Mouse (Mus musculus): ENCODE data around the gene Cd164l2. TPM values are rescaled to one million over a fixed set of nuclear protein-coding genes. Genes with fewer than 3 reads are reported as not detected.

The Cd164l2 gene
- polyA plus RNA-seq, 1 experiment from 2014 or later, result 2.0 TPM

GRCm38 (mm10) chr4:133186856-133187255 is 25.1 kb upstream of the Cd164l2 start:
- peaks cover 16% of the 10 kb centered on the region for H3K36me3 ChIP-seq (ENCODE audit: control insufficient read depth, insufficient read depth, low read length)
- H3K4me2 ChIP-seq (ENCODE audit: low read depth, low read length), result no peak overlapping the region
- no peak overlapping the region for H3K4me3 ChIP-seq (ENCODE audit: low read depth, low read length)
- H3K4me1 ChIP-seq (ENCODE audit: control insufficient read depth, insufficient read depth, low read length), result no peaks in the 10 kb centered on the region
- no peak overlapping the region for H3K27ac ChIP-seq (ENCODE audit: low read depth, low read length)
- no peak overlapping the region for H3K9ac ChIP-seq (replicated peaks; ENCODE audit: low read depth, low read length)
- WGBS, result 92% methylated on average over 5 of the region's 5 CpGs
- no peaks in the 10 kb centered on the region for H3K27me3 ChIP-seq (ENCODE audit: control insufficient read depth, insufficient read depth, low read length)
- no peak for ATAC-seq (ENCODE audit: low read depth)
- H3K9me3 ChIP-seq (ENCODE audit: control insufficient read depth, low read length), result no peaks in the 10 kb centered on the region

GRCm38 (mm10) chr4:133189396-133189795 is 22.5 kb upstream of the Cd164l2 start:
- no peak overlapping the region for H3K4me3 ChIP-seq (ENCODE audit: low read depth, low read length)
- H3K9me3 ChIP-seq (ENCODE audit: control insufficient read depth, low read length), result no peaks in the 10 kb centered on the region
- H3K9ac ChIP-seq (replicated peaks; ENCODE audit: low read depth, low read length), result no peak overlapping the region
- 81% methylated on average over 10 of the region's 10 CpGs for WGBS
- H3K27ac ChIP-seq (ENCODE audit: low read depth, low read length), result no peak overlapping the region
- H3K36me3 ChIP-seq (ENCODE audit: control insufficient read depth, insufficient read depth, low read length), result peaks cover 24% of the 10 kb centered on the region
- ATAC-seq (ENCODE audit: low read depth), result no peak
- H3K4me2 ChIP-seq (ENCODE audit: low read depth, low read length), result no peak overlapping the region
- H3K27me3 ChIP-seq (ENCODE audit: control insufficient read depth, insufficient read depth, low read length), result no peaks in the 10 kb centered on the region
- no peaks in the 10 kb centered on the region for H3K4me1 ChIP-seq (ENCODE audit: control insufficient read depth, insufficient read depth, low read length)

- 88% methylated on average over 10 of the region's 11 CpGs for WGBS
- Histone ChIP-seq H3K36me3 (ENCODE audit: control insufficient read depth, insufficient read depth, low read length) (peaks cover 23% of the 10 kb centered on the region), H3K9me3 (ENCODE audit: control insufficient read depth, low read length) (no peaks in the 10 kb centered on the region), H3K27ac (ENCODE audit: low read depth, low read length) (no peak overlapping the region), H3K4me1 (ENCODE audit: control insufficient read depth, insufficient read depth, low read length) (peaks cover 29% of the 10 kb centered on the region), H3K9ac (replicated peaks; ENCODE audit: low read depth, low read length) (no peak overlapping the region), H3K4me3 (ENCODE audit: low read depth, low read length) (no peak overlapping the region), H3K4me2 (ENCODE audit: low read depth, low read length) (no peak overlapping the region), H3K27me3 (ENCODE audit: control insufficient read depth, insufficient read depth, low read length) (no peaks in the 10 kb centered on the region)
- no peak for ATAC-seq (ENCODE audit: low read depth)
Observed at GRCm38 (mm10) chr4:133194482-133194881, 17.4 kb upstream of the Cd164l2 start.

GRCm38 (mm10) chr4:133195014-133195413 is 16.9 kb upstream of the Cd164l2 start:
- no peak overlapping the region for H3K4me3 ChIP-seq (ENCODE audit: low read depth, low read length)
- no peak overlapping the region for H3K9ac ChIP-seq (replicated peaks; ENCODE audit: low read depth, low read length)
- H3K4me2 ChIP-seq (ENCODE audit: low read depth, low read length), result no peak overlapping the region
- no peaks in the 10 kb centered on the region for H3K27me3 ChIP-seq (ENCODE audit: control insufficient read depth, insufficient read depth, low read length)
- 88% methylated on average over 4 of the region's 4 CpGs for WGBS
- no peak for ATAC-seq (ENCODE audit: low read depth)
- peaks cover 32% of the 10 kb centered on the region for H3K4me1 ChIP-seq (ENCODE audit: control insufficient read depth, insufficient read depth, low read length)
- H3K27ac ChIP-seq (ENCODE audit: low read depth, low read length), result no peak overlapping the region
- H3K9me3 ChIP-seq (ENCODE audit: control insufficient read depth, low read length), result no peaks in the 10 kb centered on the region
- peaks cover 18% of the 10 kb centered on the region for H3K36me3 ChIP-seq (ENCODE audit: control insufficient read depth, insufficient read depth, low read length)

- Histone ChIP-seq H3K4me2 (ENCODE audit: low read depth, low read length) (no peak overlapping the region), H3K9me3 (ENCODE audit: control insufficient read depth, low read length) (no peaks in the 10 kb centered on the region), H3K27me3 (ENCODE audit: control insufficient read depth, insufficient read depth, low read length) (no peaks in the 10 kb centered on the region), H3K9ac (replicated peaks; ENCODE audit: low read depth, low read length) (no peak overlapping the region), H3K4me3 (ENCODE audit: low read depth, low read length) (no peak overlapping the region), H3K27ac (ENCODE audit: low read depth, low read length) (no peak overlapping the region), H3K36me3 (ENCODE audit: control insufficient read depth, insufficient read depth, low read length) (peaks cover 11% of the 10 kb centered on the region), H3K4me1 (ENCODE audit: control insufficient read depth, insufficient read depth, low read length) (peaks cover 42% of the 10 kb centered on the region)
- ATAC-seq (ENCODE audit: low read depth), result no peak
- WGBS, result 82% methylated on average over 2 of the region's 2 CpGs
Observed at GRCm38 (mm10) chr4:133196136-133196535, 15.8 kb upstream of the Cd164l2 start.

- Histone ChIP-seq H3K9ac (replicated peaks; ENCODE audit: low read depth, low read length) (peak overlapping the region; percentile 42; the same call in 1 of the 2 replicates), H3K4me1 (ENCODE audit: control insufficient read depth, insufficient read depth, low read length) (peaks cover 42% of the 10 kb centered on the region)
- ATAC-seq (ENCODE audit: low read depth), result peak; percentile 25; the same call in 1 of the 2 replicates
Observed at GRCm38 (mm10) chr4:133196852-133197251, 15.1 kb upstream of the Cd164l2 start.

GRCm38 (mm10) chr4:133197355-133197754 is 14.6 kb upstream of the Cd164l2 start:
- peak overlapping the region; percentile 81 for H3K27ac ChIP-seq (ENCODE audit: low read depth, low read length)
- H3K36me3 ChIP-seq (ENCODE audit: control insufficient read depth, insufficient read depth, low read length), result peaks cover 10% of the 10 kb centered on the region
- H3K4me2 ChIP-seq (ENCODE audit: low read depth, low read length), result no peak overlapping the region
- H3K27me3 ChIP-seq (ENCODE audit: control insufficient read depth, insufficient read depth, low read length), result no peaks in the 10 kb centered on the region
- H3K4me1 ChIP-seq (ENCODE audit: control insufficient read depth, insufficient read depth, low read length), result peaks cover 42% of the 10 kb centered on the region
- H3K4me3 ChIP-seq (ENCODE audit: low read depth, low read length), result no peak overlapping the region
- ATAC-seq (ENCODE audit: low read depth), result peak; percentile 28; the same call in 1 of the 2 replicates
- WGBS, result 8% methylated on average over 5 of the region's 5 CpGs
- no peaks in the 10 kb centered on the region for H3K9me3 ChIP-seq (ENCODE audit: control insufficient read depth, low read length)
- H3K9ac ChIP-seq (replicated peaks; ENCODE audit: low read depth, low read length), result peak overlapping the region; percentile 7; the same call in 1 of the 2 replicates

More at GRCm38 (mm10) chr4:133196852-133197251, 15.1 kb upstream of the Cd164l2 start:
- WGBS, result 7% methylated on average over 7 of the region's 7 CpGs
- H3K9me3 ChIP-seq (ENCODE audit: control insufficient read depth, low read length), result no peaks in the 10 kb centered on the region
- no peak overlapping the region for H3K4me2 ChIP-seq (ENCODE audit: low read depth, low read length)
- no peak overlapping the region for H3K4me3 ChIP-seq (ENCODE audit: low read depth, low read length)
- no peaks in the 10 kb centered on the region for H3K27me3 ChIP-seq (ENCODE audit: control insufficient read depth, insufficient read depth, low read length)
- H3K36me3 ChIP-seq (ENCODE audit: control insufficient read depth, insufficient read depth, low read length), result peaks cover 11% of the 10 kb centered on the region
- H3K27ac ChIP-seq (ENCODE audit: low read depth, low read length), result peak overlapping the region; percentile 81

- Histone ChIP-seq H3K9ac (replicated peaks; ENCODE audit: low read depth, low read length) (no peak overlapping the region), H3K4me1 (ENCODE audit: control insufficient read depth, insufficient read depth, low read length) (peaks cover 42% of the 10 kb centered on the region)
- ATAC-seq (ENCODE audit: low read depth), result peak; percentile 13; the same call in 1 of the 2 replicates
Observed at GRCm38 (mm10) chr4:133197801-133198286, 14.1 kb upstream of the Cd164l2 start.

GRCm38 (mm10) chr4:133198337-133199180 is 13.4 kb upstream of the Cd164l2 start:
- H3K4me1 ChIP-seq (ENCODE audit: control insufficient read depth, insufficient read depth, low read length), result peaks cover 42% of the 10 kb centered on the region
- H3K9me3 ChIP-seq (ENCODE audit: control insufficient read depth, low read length), result no peaks in the 10 kb centered on the region
- H3K27ac ChIP-seq (ENCODE audit: low read depth, low read length), result peak overlapping the region; percentile 81
- no peak overlapping the region for H3K4me2 ChIP-seq (ENCODE audit: low read depth, low read length)
- no peaks in the 10 kb centered on the region for H3K27me3 ChIP-seq (ENCODE audit: control insufficient read depth, insufficient read depth, low read length)
- 12% methylated on average over 19 of the region's 19 CpGs for WGBS
- H3K36me3 ChIP-seq (ENCODE audit: control insufficient read depth, insufficient read depth, low read length), result peaks cover 3% of the 10 kb centered on the region; the same call in 1 of the 2 replicates
- no peak overlapping the region for H3K4me3 ChIP-seq (ENCODE audit: low read depth, low read length)
- 0 out of 2 replicates have a peak overlapping the region, but pooled peaks have one; percentile 25 for H3K9ac ChIP-seq (replicated peaks; ENCODE audit: low read depth, low read length)
- ATAC-seq (ENCODE audit: low read depth), result no peak

More at GRCm38 (mm10) chr4:133197801-133198286, 14.1 kb upstream of the Cd164l2 start:
- Histone ChIP-seq H3K4me2 (ENCODE audit: low read depth, low read length) (no peak overlapping the region), H3K27me3 (ENCODE audit: control insufficient read depth, insufficient read depth, low read length) (no peaks in the 10 kb centered on the region), H3K36me3 (ENCODE audit: control insufficient read depth, insufficient read depth, low read length) (peaks cover 7% of the 10 kb centered on the region), H3K4me3 (ENCODE audit: low read depth, low read length) (no peak overlapping the region), H3K9me3 (ENCODE audit: control insufficient read depth, low read length) (no peaks in the 10 kb centered on the region), H3K27ac (ENCODE audit: low read depth, low read length) (peak overlapping the region; percentile 81)
- WGBS, result 13% methylated on average over 13 of the region's 13 CpGs

Measured in neural tube, embryonic 14.5 days (tissue).